Mouse (Mus musculus): ENCODE results near the gene Agbl2. TPM values are rescaled to one million over a fixed set of nuclear protein-coding genes. Genes with fewer than 3 reads are reported as not detected.

The Agbl2 gene
- polyA plus RNA-seq, 1 experiment from 2014 or later: not detected

GRCm38 (mm10) chr2:90879419-90879818 lies 96.9 kb downstream of the Agbl2 start:
- no peak overlapping the region for H3K4me3 ChIP-seq (ENCODE audit: low read depth, low read length)
- H3K4me1 ChIP-seq (ENCODE audit: insufficient read depth): no peaks in the 10 kb centered on the region
- TF ChIP-seq CTCF (IDR thresholded peaks at IDR 0.05; ENCODE audit: low read depth) (no peak), EP300 (IDR thresholded peaks at IDR 0.05; ENCODE audit: low read depth) (no peak)
- peaks cover 6% of the 10 kb centered on the region for H3K9me3 ChIP-seq (ENCODE audit: low read length)
- no peak overlapping the region for H3K27ac ChIP-seq (ENCODE audit: low read depth)
- no peak overlapping the region for H3K4me2 ChIP-seq (ENCODE audit: low read depth, low read length)
- peaks cover 9% of the 10 kb centered on the region for H3K27me3 ChIP-seq (ENCODE audit: insufficient read depth, low read length)
- H3K9ac ChIP-seq (replicated peaks): no peak overlapping the region
- DNase-seq (no peak), ATAC-seq (no peak)
- H3K36me3 ChIP-seq (replicated peaks; ENCODE audit: insufficient read depth, low read length): no peaks in the 10 kb centered on the region

GRCm38 (mm10) chr2:90880144-90880785 lies 97.7 kb downstream of the Agbl2 start:
- Histone ChIP-seq H3K9ac (replicated peaks) (no peak overlapping the region), H3K4me2 (ENCODE audit: low read depth, low read length) (no peak overlapping the region), H3K4me3 (ENCODE audit: low read depth, low read length) (no peak overlapping the region), H3K27ac (ENCODE audit: low read depth) (no peak overlapping the region), H3K9me3 (ENCODE audit: low read length) (peaks cover 6% of the 10 kb centered on the region), H3K4me1 (ENCODE audit: insufficient read depth) (no peaks in the 10 kb centered on the region), H3K27me3 (ENCODE audit: insufficient read depth, low read length) (peaks cover 18% of the 10 kb centered on the region), H3K36me3 (replicated peaks; ENCODE audit: insufficient read depth, low read length) (no peaks in the 10 kb centered on the region)
- ATAC-seq (no peak), DNase-seq (no peak)
- TF ChIP-seq CTCF (IDR thresholded peaks at IDR 0.05; ENCODE audit: low read depth) (no peak), EP300 (IDR thresholded peaks at IDR 0.05; ENCODE audit: low read depth) (no peak)
- WGBS (ENCODE audit: insufficient replicate concordance): 41% methylated on average over 6 of the region's 6 CpGs

- Histone ChIP-seq H3K4me2 (ENCODE audit: low read depth, low read length) (no peak overlapping the region), H3K9ac (replicated peaks) (no peak overlapping the region), H3K4me3 (ENCODE audit: low read depth, low read length) (no peak overlapping the region), H3K27ac (ENCODE audit: low read depth) (no peak overlapping the region), H3K9me3 (ENCODE audit: low read length) (peaks cover 6% of the 10 kb centered on the region), H3K27me3 (ENCODE audit: insufficient read depth, low read length) (peaks cover 33% of the 10 kb centered on the region), H3K4me1 (ENCODE audit: insufficient read depth) (peaks cover 7% of the 10 kb centered on the region), H3K36me3 (replicated peaks; ENCODE audit: insufficient read depth, low read length) (no peaks in the 10 kb centered on the region)
- ATAC-seq (no peak), DNase-seq (no peak)
- 61% methylated on average over 2 of the region's 2 CpGs for WGBS (ENCODE audit: insufficient replicate concordance)
- TF ChIP-seq CTCF (IDR thresholded peaks at IDR 0.05; ENCODE audit: low read depth): no peak
These were observed 99.3 kb downstream of the Agbl2 start for GRCm38 (mm10) chr2:90881824-90882223.

Other genes with a start within 250 kb of the Agbl2 start
- gene Ptprj, start 202.1 kb upstream of the Agbl2 start, polyA plus RNA-seq (2015; fragmentation: Nextera tagmentation; extraction: Ambion mirVana): 2.7 and 2.8 TPM in 2 replicates
- gene Nup160, start 105.5 kb upstream of the Agbl2 start, polyA plus RNA-seq (2015; fragmentation: Nextera tagmentation; extraction: Ambion mirVana): 9.0 and 10.2 TPM in 2 replicates
- 12.7 and 16.8 TPM in 2 replicates for gene Fnbp4, start 37.4 kb upstream of the Agbl2 start, polyA plus RNA-seq (2015; fragmentation: Nextera tagmentation; extraction: Ambion mirVana)
- 182 and 184 TPM in 2 replicates for gene Mtch2, start 64.4 kb downstream of the Agbl2 start, polyA plus RNA-seq (2015; fragmentation: Nextera tagmentation; extraction: Ambion mirVana)
- gene C1qtnf4, start 103.1 kb downstream of the Agbl2 start, polyA plus RNA-seq (2015; fragmentation: Nextera tagmentation; extraction: Ambion mirVana): 2.9 and 3.1 TPM in 2 replicates
- 8.7 and 9.8 TPM in 2 replicates for gene Kbtbd4, start 122.0 kb downstream of the Agbl2 start, polyA plus RNA-seq (2015; fragmentation: Nextera tagmentation; extraction: Ambion mirVana)
- 196 and 199 TPM in 2 replicates for gene Ndufs3, start 122.1 kb downstream of the Agbl2 start, polyA plus RNA-seq (2015; fragmentation: Nextera tagmentation; extraction: Ambion mirVana)
- 26.0 and 29.4 TPM in 2 replicates for gene Celf1, start 157.7 kb downstream of the Agbl2 start, polyA plus RNA-seq (2015; fragmentation: Nextera tagmentation; extraction: Ambion mirVana)

All from liver, postnatal 0 days (tissue).